Mouse (Mus musculus) limb, embryonic 14.5 days (tissue): ENCODE measurements at regions not wholly inside any gene's neighbourhood (a gene's known extent, or its start where the extent isn't known, plus 50 kb on each side); places are given as distances from the start of the nearest gene placed in this dataset.

Experiments used
- ATAC-seq: fragments of 200-750 bp; cut with Nextera tagmentation; 2 replicates; pipeline ENCODE4 v1.8.0; 2017; ENCODE audit warnings: low read depth, moderate number of reproducible peaks, moderate TSS enrichment; ENCODE audit not compliant: low FRiP score
- DNase-seq: peaks from one replicate; pipeline ENCODE4 v3.0.0-alpha.2; 2015; ENCODE audit warnings: low spot score
- H3K27ac ChIP-seq: fragments of 300-500 bp; sonication (generic); replicated peaks from 2 replicates; pipeline ENCODE4 v1.5.1; 2014; ENCODE audit warnings: low read depth, mild to moderate bottlenecking, low read length, moderate library complexity, mixed read lengths
- H3K27me3 ChIP-seq: fragments of 300-500 bp; sonication (generic); 2 replicates; pipeline ENCODE4 v1.6.1; 2014; ENCODE audit warnings: low read length, mixed read lengths; ENCODE audit not compliant: control insufficient read depth, insufficient read depth
- H3K36me3 ChIP-seq: fragments of 300-500 bp; sonication (generic); 2 replicates; pipeline ENCODE4 v1.6.1; 2014; ENCODE audit warnings: mild to moderate bottlenecking, low read length, moderate library complexity, mixed read lengths; ENCODE audit not compliant: control insufficient read depth, insufficient read depth
- H3K4me1 ChIP-seq: fragments of 300-500 bp; sonication (generic); 2 replicates; pipeline ENCODE4 v1.6.1; 2014; ENCODE audit warnings: antibody characterized with exemption, low read length, mixed read lengths; ENCODE audit not compliant: control insufficient read depth, insufficient read depth
- H3K4me2 ChIP-seq: fragments of 300-500 bp; sonication (generic); replicated peaks from 2 replicates; pipeline ENCODE4 v1.6.1; 2014; ENCODE audit warnings: low read depth, mild to moderate bottlenecking, low read length, moderate library complexity; ENCODE audit not compliant: severe bottlenecking
- H3K4me3 ChIP-seq: fragments of 300-500 bp; sonication (generic); replicated peaks from 2 replicates; pipeline ENCODE4 v1.5.1; 2014; ENCODE audit warnings: low read length
- H3K9ac ChIP-seq: fragments of 300-500 bp; sonication (generic); 2 replicates; pipeline ENCODE4 v1.6.1; 2014; ENCODE audit warnings: mild to moderate bottlenecking, low read depth, low read length, moderate library complexity; ENCODE audit not compliant: severe bottlenecking
- H3K9me3 ChIP-seq: fragments of 300-500 bp; sonication (generic); 2 replicates; pipeline ENCODE4 v1.6.1; 2016; ENCODE audit warnings: low read length; ENCODE audit not compliant: control insufficient read depth
- POLR2A ChIP-seq: fragments of 200-500 bp; IDR thresholded peaks from 2 replicates; pipeline ENCODE4 v1.8.0; 2012; ENCODE audit warnings: inconsistent platforms, mild to moderate bottlenecking, moderate library complexity, borderline replicate concordance; ENCODE audit not compliant: insufficient read depth, insufficient read length; ENCODE audit errors: extremely low read depth
- WGBS: fragments of 180-500 bp; shearing (Covaris S2); extraction: QIAGEN DNeasy Blood & Tissue Kit; methylation state at CpG from one replicate; pipeline ENCODE4 v1.1.7; 2014; 5-methylcytosine and 5-hydroxymethylcytosine counted together

GRCm38 (mm10) chr2:171618333-171618732, 424.9 kb downstream of the Cbln4 start:
- Histone ChIP-seq H3K36me3 (no peaks in the 10 kb centered on the region), H3K27ac (no peak overlapping the region), H3K4me1 (no peaks in the 10 kb centered on the region), H3K9me3 (no peaks in the 10 kb centered on the region), H3K27me3 (no peaks in the 10 kb centered on the region), H3K4me3 (no peak overlapping the region), H3K4me2 (no peak overlapping the region), H3K9ac (no peak overlapping the region)
- DNase-seq, result no peak
- TF ChIP-seq POLR2A, result no peak
- no peak for ATAC-seq
- WGBS, result 72% methylated on average over 9 of the region's 9 CpGs

DNA sequence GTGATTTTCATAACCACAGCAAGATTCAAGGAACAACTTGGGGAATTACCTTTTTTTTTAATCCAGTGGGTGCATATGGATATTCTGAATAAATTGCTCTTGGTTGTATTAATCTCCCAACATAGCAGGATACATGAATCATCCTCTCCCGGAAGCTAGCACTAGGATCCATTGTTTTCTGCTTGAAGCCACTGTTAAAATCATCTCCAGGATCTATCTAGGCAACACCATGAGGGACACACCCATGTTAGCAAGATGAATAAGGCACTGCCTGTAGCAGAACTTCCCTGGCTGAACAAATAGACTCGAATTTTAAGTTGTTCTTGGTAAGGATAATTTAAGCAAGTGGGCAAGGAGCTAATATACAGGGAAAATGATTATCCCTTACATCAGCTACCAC, 427.8 kb downstream of the Cbln4 start:
- ATAC-seq (no peak), DNase-seq (no peak)
- TF ChIP-seq POLR2A, result no peak
- H3K9me3 ChIP-seq, result no peaks in the 10 kb centered on the region
- H3K4me3 ChIP-seq, result no peak overlapping the region
- H3K4me1 ChIP-seq, result no peaks in the 10 kb centered on the region
- no peak overlapping the region for H3K4me2 ChIP-seq
- H3K9ac ChIP-seq, result no peak overlapping the region
- WGBS, result 80% methylated on average over 2 of the region's 2 CpGs
- no peaks in the 10 kb centered on the region for H3K36me3 ChIP-seq
- H3K27ac ChIP-seq, result no peak overlapping the region
- no peaks in the 10 kb centered on the region for H3K27me3 ChIP-seq

- no peaks in the 10 kb centered on the region for H3K9me3 ChIP-seq
- no peaks in the 10 kb centered on the region for H3K36me3 ChIP-seq
- no peak overlapping the region for H3K27ac ChIP-seq
- DNase-seq (no peak), ATAC-seq (no peak)
- TF ChIP-seq POLR2A, result no peak
- WGBS, result 68% methylated on average over 5 of the region's 5 CpGs
- H3K4me2 ChIP-seq, result no peak overlapping the region
- H3K27me3 ChIP-seq, result no peaks in the 10 kb centered on the region
- no peak overlapping the region for H3K4me3 ChIP-seq
- no peaks in the 10 kb centered on the region for H3K4me1 ChIP-seq
- no peak overlapping the region for H3K9ac ChIP-seq
Observed at GRCm38 (mm10) chr2:171605064-171605463, 438.2 kb downstream of the Cbln4 start.

DNA sequence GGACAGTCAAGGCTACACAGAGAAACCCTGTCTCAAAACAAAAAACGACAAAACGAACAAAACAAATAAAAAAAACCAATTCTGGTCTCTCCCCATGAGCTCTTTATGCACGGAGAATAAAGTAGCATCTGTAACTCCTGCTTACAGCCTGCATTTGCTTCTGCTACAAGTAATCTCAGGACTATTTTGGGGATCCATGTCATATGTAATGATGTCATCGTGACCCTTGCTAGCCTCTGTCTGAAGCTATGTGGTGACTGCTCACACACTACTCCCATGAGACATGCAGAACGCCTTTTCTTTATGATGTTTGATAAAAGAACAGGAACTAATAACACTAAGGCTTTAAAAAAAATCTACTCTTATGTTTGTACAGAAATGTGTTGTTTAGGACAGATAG, 448.0 kb downstream of the Cbln4 start:
- Histone ChIP-seq H3K9me3 (no peaks in the 10 kb centered on the region), H3K36me3 (no peaks in the 10 kb centered on the region), H3K4me1 (no peaks in the 10 kb centered on the region), H3K9ac (no peak overlapping the region), H3K27me3 (no peaks in the 10 kb centered on the region), H3K4me2 (no peak overlapping the region), H3K4me3 (no peak overlapping the region), H3K27ac (no peak overlapping the region)
- peak; percentile 21 for DNase-seq
- no peak for ATAC-seq
- 54% methylated on average over 5 of the region's 5 CpGs for WGBS
- TF ChIP-seq POLR2A, result no peak

DNA sequence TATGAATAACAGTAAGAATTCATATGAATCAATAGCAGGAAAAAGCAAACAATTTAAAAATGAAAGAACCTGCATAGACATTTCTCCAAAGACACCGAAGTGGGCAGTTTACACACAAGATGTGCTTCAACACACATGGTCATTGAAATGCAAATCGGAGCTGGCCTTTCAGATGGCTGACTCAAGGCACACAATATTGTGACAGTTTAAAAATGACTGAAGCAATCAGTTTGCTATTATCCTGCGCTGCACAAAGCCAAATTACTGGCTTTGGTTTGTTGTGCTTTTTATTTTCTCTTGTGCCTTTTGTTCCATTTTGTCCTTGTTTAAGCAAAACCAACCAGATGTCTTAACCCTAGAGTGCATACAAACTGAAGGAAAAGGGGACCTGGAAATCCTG, 449.4 kb downstream of the Cbln4 start:
- H3K4me1 ChIP-seq, result no peaks in the 10 kb centered on the region
- H3K36me3 ChIP-seq, result no peaks in the 10 kb centered on the region
- no peak overlapping the region for H3K4me3 ChIP-seq
- H3K27ac ChIP-seq, result no peak overlapping the region
- WGBS, result 90% methylated on average over 3 of the region's 3 CpGs
- H3K27me3 ChIP-seq, result no peaks in the 10 kb centered on the region
- ATAC-seq (no peak), DNase-seq (no peak)
- no peaks in the 10 kb centered on the region for H3K9me3 ChIP-seq
- no peak overlapping the region for H3K4me2 ChIP-seq
- no peak overlapping the region for H3K9ac ChIP-seq
- no peak for TF ChIP-seq POLR2A

DNA sequence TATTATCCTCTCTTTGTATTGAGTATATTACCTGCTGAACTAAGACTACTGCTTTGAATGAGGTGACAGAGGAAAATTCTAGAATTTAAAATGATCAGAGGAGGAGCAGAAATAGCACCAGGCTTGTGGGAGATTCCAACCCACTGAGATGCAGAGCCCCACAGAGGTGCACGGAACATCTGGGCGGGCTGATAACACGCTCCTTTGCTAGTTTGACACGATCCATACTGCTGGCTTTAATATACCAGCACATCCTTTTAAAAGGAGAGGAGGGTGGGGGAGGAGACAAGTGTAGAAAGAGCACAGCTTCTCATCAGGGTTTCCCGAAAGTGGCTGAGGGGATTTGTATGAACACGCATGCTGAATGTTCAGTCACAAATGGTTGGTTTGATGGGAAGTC, 451.0 kb downstream of the Cbln4 start:
- Histone ChIP-seq H3K9me3 (no peaks in the 10 kb centered on the region), H3K27ac (no peak overlapping the region), H3K4me3 (no peak overlapping the region), H3K9ac (no peak overlapping the region), H3K4me2 (no peak overlapping the region), H3K36me3 (no peaks in the 10 kb centered on the region), H3K27me3 (no peaks in the 10 kb centered on the region), H3K4me1 (no peaks in the 10 kb centered on the region)
- DNase-seq, result no peak
- ATAC-seq, result no peak
- WGBS, result 66% methylated on average over 6 of the region's 6 CpGs
- TF ChIP-seq POLR2A, result no peak
